Mouse (Mus musculus): Measurements from ENCODE around the gene Zfp472.

The Zfp472 gene

DNA sequence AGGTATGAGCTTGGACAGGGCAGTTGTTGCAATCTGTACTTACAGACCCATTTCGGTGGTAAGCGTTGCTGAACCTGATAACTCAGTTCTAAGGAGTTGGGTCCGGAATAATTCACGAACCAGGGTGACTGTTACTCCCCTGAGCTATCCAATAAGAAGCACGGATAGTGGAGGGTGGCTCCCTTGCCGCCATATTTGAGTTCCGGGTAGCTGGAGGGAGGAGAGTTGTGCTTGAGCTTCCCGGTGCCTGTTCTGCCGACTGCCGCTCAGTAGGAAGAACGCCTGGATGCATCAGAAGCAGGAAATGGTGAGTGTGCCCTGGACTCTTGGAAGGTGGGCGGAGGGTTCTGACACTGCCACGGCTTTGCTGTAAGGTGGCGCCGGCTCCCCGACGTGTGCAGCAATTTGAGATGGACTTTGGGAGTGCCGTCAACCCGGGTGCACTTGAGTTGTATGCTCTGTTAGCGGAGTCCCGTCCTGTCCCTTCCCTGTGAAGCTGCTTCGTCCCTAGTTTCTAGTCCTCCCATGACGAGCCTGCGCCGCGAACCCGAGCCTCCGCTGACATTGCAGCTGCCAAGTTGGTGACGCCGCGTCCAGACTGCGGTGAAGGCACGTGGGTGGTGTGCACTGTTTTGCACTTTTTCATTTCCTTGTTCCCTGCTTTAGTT, at the start of gene Zfp472:
Zfp472 (plus strand) TSS at position 192 of the 668 bp plus-strand sequence.
- DNase-seq (ENCODE audit: low spot score), result peak; percentile 84

DNA sequence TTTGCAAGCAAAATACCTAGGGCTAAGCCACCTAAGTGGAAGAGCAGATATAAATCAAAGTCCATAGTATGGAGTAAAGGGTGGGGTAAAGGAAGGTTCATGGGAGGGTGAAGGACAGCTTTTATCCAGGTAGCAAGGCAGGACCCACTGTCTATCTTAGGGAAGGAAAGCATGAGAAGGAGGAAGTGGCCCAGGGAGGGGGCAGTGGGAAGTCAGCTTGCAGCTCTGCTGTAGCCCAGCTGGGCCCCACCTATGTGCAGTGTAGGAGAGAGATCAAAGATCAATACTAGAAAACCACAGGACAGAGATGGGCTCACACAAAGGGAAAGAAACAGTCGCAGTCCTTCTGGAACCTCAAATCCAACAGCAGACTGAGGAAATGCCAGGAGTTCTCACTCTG, 49.5 kb upstream of the Zfp472 start:
- no peak for DNase-seq (ENCODE audit: low spot score)

DNA sequence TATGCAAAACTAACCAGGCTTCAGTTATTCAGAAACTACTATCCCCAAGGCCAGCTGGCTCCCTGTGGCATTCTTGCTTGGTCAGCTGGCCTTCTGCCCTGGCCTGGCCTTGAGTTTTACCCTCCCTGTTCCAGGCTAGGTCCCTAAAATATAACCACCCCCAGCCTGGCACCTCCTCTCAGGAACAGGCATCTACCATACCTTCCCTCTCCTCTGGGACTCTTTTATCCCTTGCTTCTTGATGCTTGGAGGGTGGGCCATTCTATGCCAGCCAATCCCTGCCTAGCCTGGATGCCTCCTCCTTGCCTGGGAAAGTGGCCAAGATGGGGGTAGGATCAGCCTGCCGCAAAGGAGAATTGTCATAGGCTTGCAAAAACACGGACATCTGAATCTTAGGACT, 48.5 kb upstream of the Zfp472 start, which contains the start of gene Cyp4f14:
Cyp4f14 (minus strand) TSS at position 212 of the 400 bp plus-strand sequence.
- no peak for DNase-seq (ENCODE audit: low spot score)

DNA sequence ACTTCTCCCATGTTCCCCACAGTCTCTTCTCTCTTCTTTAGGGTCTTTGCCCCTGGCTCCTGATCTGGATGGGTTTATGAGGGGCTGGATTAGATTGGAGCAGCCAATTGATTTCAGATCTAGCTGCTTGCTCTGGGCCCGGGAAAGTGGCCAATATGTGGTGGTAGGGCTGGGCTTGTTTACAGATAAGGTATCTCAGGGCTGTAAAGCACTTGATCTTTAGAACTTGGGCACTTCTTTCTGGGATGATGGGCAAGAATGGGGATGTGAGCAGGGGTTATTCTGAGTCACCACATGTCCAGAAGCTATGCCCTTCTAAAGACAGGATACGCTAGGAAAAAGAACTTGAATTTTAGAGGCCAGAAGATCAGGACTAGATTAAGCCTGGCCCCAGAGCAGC, 46.5 kb upstream of the Zfp472 start:
- DNase-seq (ENCODE audit: low spot score), result no peak

DNA sequence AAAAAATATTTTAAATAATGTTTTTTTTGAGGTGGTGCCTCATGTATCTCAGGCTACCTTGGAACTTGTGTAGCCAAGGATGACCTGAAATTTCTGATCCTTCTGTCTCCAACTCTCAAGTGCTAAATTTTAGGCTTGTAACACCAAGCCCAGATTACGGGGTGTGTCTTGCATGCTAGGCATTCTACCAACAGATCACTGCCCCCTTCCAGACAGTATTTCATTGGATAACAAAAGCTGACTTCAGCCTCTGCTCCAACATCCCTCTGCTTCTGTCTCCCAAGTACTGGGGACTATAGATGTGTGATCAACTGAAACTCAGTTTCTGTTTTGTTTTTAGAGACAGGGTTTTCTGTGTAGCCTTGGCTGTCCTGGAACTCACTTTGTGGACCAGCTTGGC, 41.9 kb upstream of the Zfp472 start:
- no peak for DNase-seq (ENCODE audit: low spot score)

DNA sequence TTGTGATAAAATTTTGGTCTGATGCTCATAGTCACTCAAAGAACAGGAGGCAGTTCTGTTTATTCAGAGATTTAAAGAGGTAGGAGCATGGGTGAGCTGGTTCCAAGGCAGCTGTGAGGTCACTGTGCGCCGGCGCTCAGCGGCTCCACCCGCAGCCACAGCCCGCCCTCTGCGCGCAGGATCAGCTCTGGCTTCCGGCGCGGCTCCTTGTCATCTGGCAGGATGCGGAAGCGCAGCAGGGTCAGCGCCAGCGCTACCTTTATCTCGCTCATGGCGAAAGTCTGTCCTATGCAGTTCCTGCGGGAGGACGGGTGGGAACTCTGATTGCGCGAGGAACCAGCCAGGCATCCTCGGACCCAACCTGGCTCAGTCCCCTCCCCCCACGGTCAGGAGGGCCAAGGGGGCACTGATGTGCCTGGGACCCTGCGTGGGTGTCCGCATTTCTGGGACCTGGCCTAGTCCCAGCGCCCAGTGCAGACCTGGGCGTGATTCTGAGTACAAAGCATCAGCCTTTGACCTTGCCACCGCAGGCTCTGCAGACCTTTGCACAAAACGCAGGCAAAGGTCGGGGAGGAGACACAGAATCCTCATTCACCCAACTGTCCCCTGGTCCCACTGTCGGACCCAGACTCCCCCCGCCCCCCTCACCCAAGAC, 40.8 kb upstream of the Zfp472 start:
- peak; percentile 55 for DNase-seq (ENCODE audit: low spot score)

DNA sequence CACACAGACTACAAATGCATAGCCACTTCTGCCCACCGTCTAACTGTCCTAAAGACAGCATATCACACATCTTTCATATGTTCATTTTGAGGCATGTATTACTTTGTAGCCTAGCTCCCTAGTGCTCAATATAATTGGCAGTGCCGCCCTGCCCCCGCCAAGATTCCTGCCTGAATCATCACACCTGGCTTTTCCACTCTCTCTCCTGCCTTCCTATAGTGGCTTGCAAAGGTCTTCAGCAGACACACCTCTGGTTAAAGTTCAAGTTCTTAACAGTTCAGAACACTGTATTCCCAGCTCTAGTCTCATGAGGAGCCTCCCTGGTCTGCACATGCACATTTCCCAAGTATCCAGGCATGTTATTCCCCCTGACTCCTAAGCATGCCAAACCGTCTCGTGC, 37.8 kb upstream of the Zfp472 start:
- no peak for DNase-seq (ENCODE audit: low spot score)

DNA sequence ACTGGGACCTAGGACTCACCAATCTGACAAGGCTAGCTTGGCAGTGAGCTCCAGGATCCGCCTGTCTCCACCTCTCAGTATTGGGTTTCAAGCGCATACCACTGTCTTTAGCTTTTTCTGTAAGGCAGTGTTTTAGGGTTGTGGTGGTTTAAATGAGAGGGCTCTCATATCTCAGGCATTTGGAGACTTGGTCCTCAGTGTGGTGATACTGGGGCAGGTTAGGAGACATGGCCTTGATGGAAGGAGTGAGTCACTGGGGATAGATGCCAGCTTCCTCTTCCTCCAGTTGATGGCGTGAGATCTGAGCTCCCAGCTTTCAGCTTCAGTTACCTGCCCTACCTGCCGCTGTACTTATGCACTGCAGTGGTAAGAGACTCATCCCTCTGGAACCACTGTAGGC, 25.8 kb upstream of the Zfp472 start:
- DNase-seq (ENCODE audit: low spot score), result no peak

DNA sequence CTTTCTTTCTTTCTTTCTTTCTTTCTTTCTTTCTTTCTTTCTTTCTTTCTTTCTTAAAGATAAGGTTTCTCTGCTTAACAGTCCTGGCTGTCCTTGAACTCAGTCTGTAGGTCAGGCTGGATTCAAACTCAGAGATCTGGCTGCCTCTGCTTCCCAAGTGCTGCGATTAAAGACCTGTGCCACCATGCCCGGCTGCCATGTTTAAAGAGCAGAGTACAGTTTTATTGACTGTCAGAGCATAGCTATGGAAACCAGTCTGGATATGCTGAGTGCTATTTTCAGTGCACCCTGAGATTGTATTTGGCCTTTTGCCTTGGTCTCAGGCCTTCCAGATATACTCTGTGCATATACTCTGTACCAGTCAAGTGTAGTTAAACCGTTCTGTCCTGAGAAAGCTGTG, 22.0 kb upstream of the Zfp472 start:
- DNase-seq (ENCODE audit: low spot score), result no peak

DNA sequence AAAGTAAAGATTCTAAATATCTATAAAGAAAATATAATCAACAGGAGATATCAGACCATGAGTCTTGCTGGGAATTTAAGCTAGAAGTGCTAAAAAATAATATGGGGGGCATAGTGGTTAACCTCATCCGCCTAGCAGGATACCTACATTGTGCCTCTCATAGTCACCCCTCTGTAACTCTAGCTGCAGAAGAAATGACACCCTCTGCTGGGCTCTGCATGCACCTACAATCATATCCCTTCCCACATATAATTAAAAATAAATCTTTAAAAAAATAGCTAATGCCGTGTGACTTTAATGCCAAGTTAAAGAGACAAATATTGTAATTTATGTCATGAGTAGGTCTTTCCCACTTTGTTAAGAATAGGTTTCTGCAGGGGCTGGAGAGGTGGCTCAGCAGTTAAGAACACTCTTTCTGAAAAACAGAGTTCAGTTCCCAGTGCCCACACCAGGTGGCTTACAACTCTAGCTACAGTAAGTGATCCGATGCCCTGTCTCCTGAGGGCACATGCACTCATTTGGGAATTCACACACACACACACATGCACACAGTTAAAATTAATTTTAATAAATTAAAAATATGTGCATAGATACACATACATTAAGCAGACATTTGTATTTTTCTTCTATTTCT, 21.1 kb upstream of the Zfp472 start:
- DNase-seq (ENCODE audit: low spot score), result no peak

DNA sequence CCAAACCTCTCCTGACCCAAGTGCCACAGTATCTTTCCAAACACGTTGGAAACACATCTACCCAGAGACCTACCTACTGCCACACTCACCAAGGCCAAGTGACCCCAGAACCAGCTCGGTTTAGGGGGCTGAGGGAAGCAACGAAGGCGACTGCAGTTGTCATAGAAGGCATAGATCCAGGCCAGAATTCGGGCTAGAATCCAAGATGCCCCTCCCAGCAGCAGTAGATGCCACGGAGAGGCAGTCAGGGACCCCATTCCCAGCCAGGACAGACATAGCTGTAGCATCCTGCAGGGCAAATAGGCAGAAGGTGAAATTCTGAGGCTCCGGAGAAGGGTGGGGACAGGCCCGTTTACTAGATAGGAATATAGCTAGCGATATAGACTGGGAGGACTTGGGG, 18.9 kb upstream of the Zfp472 start:
- no peak for DNase-seq (ENCODE audit: low spot score)

DNA sequence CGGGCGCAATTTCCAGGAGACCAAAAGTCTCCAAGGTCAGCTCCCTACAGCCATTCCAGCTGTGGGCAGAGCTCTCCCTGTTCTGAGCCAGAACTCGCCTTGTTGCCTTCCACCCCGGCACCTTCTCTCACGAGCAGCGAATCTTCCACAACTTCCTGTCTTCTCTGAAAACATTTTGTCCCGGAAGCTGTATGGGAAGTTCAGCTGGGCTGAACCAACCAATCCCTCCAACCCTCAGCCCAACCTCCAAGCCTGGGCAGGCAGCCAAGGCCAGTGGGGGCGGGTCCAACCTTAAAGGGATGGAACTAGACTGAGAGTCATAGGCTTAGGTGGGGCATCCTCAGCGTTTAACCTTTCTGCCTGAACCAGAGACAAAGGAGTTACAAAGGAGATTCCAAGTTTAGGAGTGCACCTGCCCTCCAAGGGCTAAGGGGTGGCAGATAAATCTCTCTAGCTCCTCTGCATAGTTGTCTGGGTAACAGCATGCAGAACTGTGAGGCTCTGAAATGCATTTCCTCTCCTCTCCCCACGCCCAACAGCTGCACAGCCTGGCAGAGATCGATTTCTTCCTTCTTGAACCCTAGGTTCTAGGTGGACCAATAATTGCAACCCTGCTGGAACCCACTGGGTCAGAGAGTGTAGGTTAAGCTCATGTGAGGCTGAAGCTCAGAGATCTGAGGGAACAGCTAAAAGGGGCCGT, 18.2 kb upstream of the Zfp472 start, which contains the start of gene Cyp4f13:
Cyp4f13 (minus strand) TSS at position 188 of the 700 bp plus-strand sequence.
- peak; percentile 99 for DNase-seq (ENCODE audit: low spot score)

DNA sequence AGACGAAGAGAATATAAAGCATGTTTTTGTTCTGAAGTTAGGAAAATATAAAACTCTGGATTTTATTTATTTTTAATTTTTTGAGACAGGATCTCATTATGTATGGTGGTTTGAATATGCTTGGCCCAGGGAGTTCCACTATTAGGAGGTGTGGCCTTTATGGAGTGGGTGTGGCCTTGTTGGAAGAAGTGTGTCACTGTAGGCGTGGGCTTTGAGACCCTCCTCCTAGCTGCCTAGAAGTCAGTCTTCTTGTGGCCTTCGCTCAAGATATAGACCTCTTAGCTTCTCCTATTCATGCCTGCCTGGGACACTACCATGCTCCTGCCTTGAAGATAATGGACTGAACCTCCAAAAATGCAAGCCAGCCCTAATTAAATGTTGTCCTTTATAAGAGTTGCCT, 15.5 kb upstream of the Zfp472 start:
- DNase-seq (ENCODE audit: low spot score), result no peak

DNA sequence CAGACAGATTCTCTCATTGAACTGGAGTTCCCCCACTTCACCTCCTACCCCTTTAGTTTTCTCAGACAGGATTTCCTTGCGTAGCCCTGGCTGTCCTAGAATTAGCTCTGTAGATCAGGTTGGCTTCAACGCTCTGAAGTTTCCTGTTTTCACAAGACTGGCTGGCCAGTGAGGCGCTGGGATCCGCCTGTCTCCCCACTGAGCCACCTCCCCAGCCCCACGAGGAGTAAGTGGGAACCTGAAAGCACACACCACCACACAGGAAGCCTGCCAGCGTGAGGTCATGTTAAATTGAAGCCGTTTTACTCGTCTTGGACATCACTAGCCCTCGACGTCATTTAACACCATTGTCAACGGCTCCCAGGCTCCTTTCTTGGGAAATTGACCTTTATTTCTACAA, 14.6 kb upstream of the Zfp472 start:
- DNase-seq (ENCODE audit: low spot score), result no peak

DNA sequence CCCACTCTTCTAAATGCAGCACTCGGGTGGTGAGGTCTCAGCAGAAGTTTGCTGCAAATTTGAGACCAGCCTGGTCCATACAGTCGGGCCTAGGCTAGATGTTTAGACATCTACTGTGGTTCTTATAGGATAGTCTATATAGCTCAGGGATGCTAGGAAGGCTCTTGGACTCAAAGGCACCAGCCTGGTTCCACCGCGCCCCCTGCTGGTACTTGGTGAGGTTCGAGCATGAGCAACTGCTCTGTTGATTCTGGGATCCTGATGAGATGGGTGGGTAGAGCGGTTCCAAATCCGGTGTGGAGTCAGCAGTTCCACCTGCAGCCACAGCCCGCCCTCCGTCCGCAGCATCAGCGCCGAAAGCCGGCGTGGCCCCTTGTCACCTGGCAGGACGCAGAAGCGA, 14.2 kb upstream of the Zfp472 start:
- peak; percentile 86 for DNase-seq (ENCODE audit: low spot score)

DNA sequence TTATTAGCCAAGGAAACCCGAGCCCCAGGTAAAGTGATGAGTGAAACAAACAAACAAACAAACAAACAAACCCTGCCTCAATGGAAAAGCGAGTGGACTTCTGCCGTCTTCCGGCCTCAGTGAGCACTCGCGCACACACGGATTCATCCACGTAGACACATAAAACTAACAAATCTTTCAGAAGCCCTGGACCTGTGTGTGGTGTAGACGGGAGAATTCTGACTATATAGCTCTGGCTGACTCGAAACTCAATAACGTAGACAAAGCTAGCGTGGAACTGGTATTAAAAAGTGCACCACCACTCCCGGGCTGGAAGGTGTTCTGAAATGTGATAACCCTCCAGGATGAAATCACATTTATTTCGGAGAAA, 376 bp upstream of the Zfp472 start:
- peak; percentile 14 for DNase-seq (ENCODE audit: low spot score)

DNA sequence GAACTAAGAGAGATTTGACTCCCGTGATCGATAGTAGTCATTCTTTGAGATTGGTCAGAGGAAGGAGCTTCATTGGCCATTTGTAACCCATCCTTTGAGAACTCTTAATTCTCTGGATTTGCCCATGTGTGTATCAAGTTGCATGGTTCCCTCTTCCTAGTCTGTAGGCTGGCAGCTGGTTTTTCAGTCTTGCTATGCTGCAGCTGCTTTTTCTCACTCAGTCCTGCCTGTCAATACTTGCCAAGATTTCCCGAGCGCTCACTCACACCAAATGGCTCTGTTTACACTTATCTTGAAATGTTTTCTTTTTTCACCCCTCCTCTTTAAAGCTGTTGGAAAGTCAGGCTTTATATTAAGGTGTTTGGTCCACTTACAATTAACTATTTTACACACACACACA, 15.7 kb downstream of the Zfp472 start:
- no peak for DNase-seq (ENCODE audit: low spot score)

DNA sequence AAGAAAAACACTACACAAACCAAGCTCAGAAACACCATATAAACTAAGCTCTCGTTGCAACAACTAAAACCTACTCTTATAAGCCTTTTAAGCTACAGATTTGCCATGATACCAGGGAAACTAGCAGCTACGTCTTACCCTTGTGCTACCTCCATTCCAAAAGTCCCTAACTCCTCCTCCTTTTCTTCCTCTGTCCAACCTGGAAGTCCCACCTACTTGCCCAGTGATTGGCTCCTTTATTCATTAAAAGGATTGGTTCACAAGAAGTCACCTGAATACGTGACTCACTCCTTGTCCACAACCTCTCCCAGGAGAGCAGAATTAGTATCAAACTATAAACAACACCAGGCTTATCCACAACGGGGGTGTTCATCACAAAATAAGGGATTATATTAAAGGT, 20.7 kb downstream of the Zfp472 start:
- DNase-seq (ENCODE audit: low spot score), result no peak

DNA sequence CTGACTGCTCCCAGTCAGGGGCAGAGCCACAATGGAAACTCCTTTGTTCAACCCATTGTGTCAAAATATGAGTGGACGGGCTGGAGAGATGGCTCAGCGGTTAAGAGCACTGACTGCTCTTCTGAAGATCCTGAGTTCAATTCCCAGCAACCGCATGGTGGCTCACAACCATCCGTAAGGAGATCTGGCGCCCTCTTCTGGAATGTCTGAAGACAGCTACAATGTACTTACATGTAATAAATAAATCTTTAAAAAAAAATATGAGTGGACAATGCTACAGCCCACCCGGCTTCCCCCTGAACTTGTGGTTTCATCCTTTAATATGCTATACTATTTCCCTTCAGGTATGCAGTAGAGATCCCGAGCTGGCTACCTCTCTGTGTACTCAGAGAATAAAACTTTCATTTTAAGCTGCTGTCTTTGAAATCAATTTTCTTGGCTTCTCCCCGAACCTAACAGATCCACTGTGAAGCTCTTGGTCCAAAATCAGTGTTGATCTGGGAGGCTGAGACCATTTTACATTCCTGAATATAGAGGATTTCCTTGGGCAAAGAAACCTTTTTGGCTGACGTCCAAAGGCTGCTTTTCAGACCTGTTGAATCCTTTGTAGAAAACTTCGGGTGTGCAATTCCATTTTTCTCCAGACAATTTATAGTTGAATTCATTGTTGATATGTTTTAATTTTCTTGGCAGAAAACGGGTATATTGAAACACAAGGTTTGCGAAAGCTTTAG, 26.5 kb downstream of the Zfp472 start:
- DNase-seq (ENCODE audit: low spot score), result no peak

DNA sequence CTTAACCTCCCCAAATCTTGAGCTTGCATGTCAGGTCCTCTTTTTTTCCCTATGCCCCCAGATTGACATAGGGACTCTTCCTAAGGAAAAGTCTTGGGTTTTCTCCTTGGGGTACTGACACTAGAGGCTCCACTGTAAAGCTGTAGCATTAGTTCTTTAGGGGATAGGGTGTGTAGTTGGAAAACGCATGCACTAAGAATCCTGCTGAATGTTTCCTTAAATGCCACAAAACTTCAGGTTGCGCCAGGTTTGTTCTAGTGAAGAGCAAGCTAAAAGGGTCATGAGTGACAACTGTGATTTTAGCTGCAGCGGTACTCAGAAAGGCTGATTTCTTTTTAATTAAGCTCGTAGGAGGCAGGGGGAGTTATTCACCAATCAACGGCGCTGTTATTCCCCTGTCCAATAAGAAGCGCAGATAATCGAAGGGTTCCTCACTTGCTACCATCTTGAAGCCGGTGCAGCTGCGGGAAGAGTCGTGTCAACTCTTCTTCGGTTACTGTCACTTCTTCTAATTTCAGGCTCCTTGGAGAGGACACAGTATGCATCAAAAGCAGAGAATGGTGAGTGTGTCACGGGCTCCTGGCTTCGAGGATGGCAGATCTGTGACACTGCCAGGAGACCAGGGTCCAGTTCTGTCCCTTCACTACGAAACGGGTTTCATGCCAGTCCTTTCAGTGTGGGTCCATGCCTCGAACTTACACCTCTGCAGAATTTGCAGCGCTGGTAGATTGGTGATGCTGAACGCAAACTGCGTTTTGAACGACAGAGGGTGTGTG, 27.3 kb downstream of the Zfp472 start, which contains the start of gene Zfp952:
Zfp952 (plus strand) TSS at position 431 of the 776 bp plus-strand sequence.
- DNase-seq (ENCODE audit: low spot score), result peak; percentile 66

DNA sequence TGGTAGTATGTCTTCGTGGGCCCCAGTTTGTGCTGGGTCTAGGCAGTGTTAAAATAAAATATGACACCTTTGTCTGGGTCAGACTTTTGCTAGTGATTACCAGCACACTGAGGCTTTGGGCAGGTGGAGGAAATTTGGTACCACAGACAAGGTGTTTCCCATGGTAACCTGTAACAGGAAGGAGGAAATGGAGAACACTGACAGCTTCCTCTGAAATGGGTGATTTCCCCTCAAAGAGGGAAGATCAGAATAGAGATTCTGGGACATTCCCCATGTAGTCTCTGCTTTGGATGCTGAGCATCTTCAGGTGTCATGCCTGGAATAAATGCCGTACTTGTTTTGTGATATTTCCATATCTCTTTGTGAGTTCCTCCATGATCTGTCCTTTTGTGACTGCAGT, 32.9 kb downstream of the Zfp472 start:
- DNase-seq (ENCODE audit: low spot score), result no peak

Measured in urinary bladder, postnatal 25 days (tissue).